Mouse (Mus musculus): ENCODE data around the gene Mex3a.

DNA sequence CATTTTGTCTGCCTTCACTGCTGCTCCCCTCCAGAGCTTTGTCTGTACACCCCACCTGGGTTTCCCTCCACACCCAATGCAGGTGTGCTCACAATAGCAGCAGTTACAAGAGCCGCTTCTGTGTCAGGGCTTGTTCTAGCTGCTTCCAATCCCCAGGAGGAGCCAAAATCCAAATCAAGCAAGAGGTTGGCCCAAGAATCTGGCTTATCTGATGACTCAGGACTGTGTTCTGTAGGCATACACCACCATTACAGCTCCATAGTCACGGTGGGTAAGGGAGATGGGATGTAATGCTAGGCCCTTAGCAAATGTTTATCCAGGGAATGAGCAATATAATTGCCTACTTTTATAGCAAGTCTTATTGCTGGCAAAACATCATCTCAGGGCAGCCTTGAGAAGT, 15.8 kb upstream of the Mex3a start:
- TF ChIP-seq CTCF (IDR thresholded peaks at IDR 0.05; ENCODE audit: low read depth) (no peak), EP300 (optimal IDR thresholded peaks at IDR 0.05) (no peak)

Measured in stomach, postnatal 0 days (tissue).